Mouse (Mus musculus): ENCODE data around the gene Dvl1.

- TF ChIP-seq EP300 (IDR thresholded peaks at IDR 0.05; ENCODE audit: insufficient read depth, low read depth, low read length), result no peak
- no peak for TF ChIP-seq POLR2A (IDR thresholded peaks at IDR 0.05; ENCODE audit: insufficient read depth, low read depth, low read length)
Measured at GRCm38 (mm10) chr4:155904318-155905102, 57.3 kb downstream of the Dvl1 start.
